Mouse (Mus musculus): ENCODE data around the gene Tia1. TPM values are rescaled to one million over a fixed set of nuclear protein-coding genes. Genes with fewer than 3 reads are reported as not detected.
A peak's percentile ranks its signal among the peaks of the same experiment; 100 is the strongest.

Gene Tia1
- polyA plus RNA-seq, 1 experiment = 323 TPM

DNA sequence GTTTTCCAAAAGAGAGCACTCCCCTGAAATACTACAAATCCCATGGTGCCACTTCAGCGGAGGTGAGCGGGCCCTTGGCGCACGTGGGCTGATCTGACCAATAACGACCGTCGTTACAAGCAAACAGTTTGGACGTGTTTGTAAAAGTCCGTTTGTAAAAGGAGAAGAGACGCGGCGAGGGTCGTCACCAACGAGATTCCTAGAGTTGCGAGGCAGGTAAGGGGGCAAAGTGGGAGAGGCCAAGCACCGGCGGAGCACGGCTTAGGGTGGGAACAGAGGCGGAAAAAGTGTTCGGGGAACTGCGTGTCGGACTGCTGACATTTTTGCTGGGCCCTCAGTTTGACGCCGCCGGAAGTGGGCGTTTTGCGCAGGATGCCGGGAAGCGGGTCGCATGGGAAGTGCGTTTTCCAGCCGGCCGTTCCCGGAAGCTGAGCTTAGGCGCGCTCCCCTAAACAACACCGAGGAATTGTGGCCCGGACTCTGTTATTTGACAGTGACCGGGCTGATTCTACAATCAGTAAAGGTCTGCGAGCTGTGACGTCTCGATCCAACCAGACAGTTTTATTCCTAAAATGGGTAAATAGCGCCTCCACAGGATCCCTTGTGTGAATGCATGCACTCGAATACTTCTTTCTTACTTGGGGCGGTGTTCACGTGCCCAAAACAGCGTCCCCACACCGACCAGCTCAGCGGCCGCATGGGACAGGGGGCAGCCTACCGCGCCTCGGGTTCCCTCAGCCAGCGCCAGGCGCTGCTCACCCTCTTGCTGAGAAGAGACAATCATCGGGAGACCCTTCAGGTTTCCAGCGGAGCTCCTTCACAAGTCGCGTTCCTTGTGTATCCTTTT is 34.5 kb downstream of the Tia1 start, which contains the start of gene C87436:
TSS of gene C87436 (plus strand) at position 103 of the 847 bp plus-strand sequence.
- Histone ChIP-seq H3K27ac (ENCODE audit: insufficient read depth, low read depth, low read length) (peak within 1 kb of the TSS; percentile 100), H3K4me1 (ENCODE audit: control insufficient read depth, insufficient read depth, low read length) (peaks cover 5% of the 10 kb centered on the region; the same call in 1 of the 2 replicates), H3K4me3 (ENCODE audit: insufficient read depth, low read depth, low read length) (peak within 1 kb of the TSS; percentile 95)
- peak; percentile 40; the same call in 1 of the 2 replicates for TF ChIP-seq CTCF (IDR thresholded peaks at IDR 0.05; ENCODE audit: insufficient read depth, low read depth, low read length)
- TF ChIP-seq POLR2A (IDR thresholded peaks at IDR 0.05; ENCODE audit: insufficient read depth, low read depth, low read length) = peak; percentile 67
- WGBS = under 1% methylated on average over 59 of the region's 59 CpGs

DNA sequence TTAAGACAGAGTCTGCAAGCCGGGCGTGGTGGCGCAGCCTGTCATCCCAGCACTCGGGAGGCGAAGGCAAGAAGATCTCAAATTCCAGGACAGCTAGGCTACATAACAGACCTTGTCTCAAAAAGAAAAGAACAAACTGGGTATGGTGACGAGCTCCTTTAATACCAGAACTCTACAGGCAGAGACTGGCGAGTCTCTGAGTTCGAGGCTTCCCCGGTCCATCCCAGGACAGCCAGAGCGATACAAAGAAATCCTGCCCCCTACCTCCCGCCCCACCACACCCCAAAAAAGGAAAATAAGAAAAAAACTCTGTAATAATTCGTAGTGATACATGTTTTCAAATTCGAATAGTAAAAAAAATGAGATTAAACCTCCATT is 35.1 kb downstream of the Tia1 start:
- WGBS = 2% methylated on average over 13 of the region's 13 CpGs
- H3K27ac ChIP-seq (ENCODE audit: insufficient read depth, low read depth, low read length) = peak overlapping the region; percentile 100; the same call in 1 of the 2 replicates
- H3K4me1 ChIP-seq (ENCODE audit: control insufficient read depth, insufficient read depth, low read length) = peaks cover 5% of the 10 kb centered on the region; the same call in 1 of the 2 replicates
- H3K4me3 ChIP-seq (ENCODE audit: insufficient read depth, low read depth, low read length) = peak overlapping the region; percentile 95
- TF ChIP-seq CTCF (IDR thresholded peaks at IDR 0.05; ENCODE audit: insufficient read depth, low read depth, low read length) (no peak), POLR2A (IDR thresholded peaks at IDR 0.05; ENCODE audit: insufficient read depth, low read depth, low read length) (no peak)

DNA sequence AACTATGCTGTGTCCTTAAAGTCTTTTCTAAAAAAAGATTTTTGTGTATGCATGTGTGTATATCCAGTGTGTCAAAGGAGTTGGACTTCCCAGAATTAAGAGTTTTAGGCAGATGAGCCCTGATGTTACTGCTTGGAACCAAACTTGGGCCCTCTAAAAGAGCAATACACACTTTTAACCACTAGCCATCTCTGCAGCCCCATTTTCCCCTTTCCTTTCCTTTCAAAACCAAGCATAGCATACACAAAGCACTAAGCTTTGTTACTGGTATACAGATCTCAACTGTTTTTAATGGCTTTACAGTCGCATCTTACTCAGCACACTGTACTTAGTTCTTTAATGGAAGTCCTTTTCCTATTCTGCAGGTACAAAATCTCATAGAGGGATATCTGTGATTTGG is 35.5 kb downstream of the Tia1 start:
- H3K4me1 ChIP-seq (ENCODE audit: control insufficient read depth, insufficient read depth, low read length) = peaks cover 5% of the 10 kb centered on the region; the same call in 1 of the 2 replicates
- no peak overlapping the region for H3K4me3 ChIP-seq (ENCODE audit: insufficient read depth, low read depth, low read length)
- H3K27ac ChIP-seq (ENCODE audit: insufficient read depth, low read depth, low read length) = no peak overlapping the region
- TF ChIP-seq CTCF (IDR thresholded peaks at IDR 0.05; ENCODE audit: insufficient read depth, low read depth, low read length) (no peak), POLR2A (IDR thresholded peaks at IDR 0.05; ENCODE audit: insufficient read depth, low read depth, low read length) (no peak)
- WGBS = 81% methylated on average over 1 of the region's 1 CpGs

DNA sequence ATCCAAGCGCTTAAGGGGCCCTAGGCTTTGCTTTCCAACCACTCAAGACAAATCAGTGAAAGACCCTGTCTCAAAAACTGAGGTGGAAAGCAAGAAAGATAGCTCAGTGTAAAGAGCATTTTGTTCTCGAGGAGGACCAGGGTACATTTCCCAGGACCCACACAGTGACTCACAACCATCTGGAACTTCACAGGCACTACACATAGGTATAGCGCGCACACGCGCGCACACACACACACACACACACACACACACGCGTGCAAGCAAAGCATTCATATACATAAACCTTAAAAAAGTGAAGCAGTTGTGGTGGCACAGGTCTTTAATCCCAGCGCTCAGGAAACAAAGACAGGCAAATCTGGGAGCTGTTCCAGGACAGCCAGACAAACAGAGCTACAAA is 37.6 kb downstream of the Tia1 start:
- no peak for TF ChIP-seq POLR2A (IDR thresholded peaks at IDR 0.05; ENCODE audit: insufficient read depth, low read depth, low read length)
- Histone ChIP-seq H3K4me3 (ENCODE audit: insufficient read depth, low read depth, low read length) (no peak overlapping the region), H3K4me1 (ENCODE audit: control insufficient read depth, insufficient read depth, low read length) (peaks cover 5% of the 10 kb centered on the region; the same call in 1 of the 2 replicates), H3K27ac (ENCODE audit: insufficient read depth, low read depth, low read length) (no peak overlapping the region)
- WGBS = 85% methylated on average over 10 of the region's 10 CpGs

DNA sequence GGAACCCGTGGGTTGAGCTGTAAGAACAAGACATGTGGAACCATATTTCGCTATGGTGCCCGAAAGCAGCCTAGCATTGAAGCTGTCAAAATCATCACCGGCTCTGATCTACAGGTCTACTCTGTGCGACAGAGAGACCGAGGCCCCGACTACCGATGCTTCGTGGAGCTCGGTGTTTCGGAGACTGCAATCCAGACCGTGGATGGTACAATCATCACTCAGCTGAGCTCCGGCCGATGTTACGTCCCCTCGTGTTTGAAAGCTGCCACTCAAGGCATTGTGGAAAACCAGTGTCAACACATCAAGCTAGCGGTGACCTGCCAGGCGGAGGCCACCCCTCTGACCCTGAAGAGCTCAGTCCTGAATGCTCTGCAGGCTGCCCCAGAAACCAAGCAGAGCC is 41.5 kb downstream of the Tia1 start:
- H3K4me3 ChIP-seq (ENCODE audit: insufficient read depth, low read depth, low read length) = no peak overlapping the region
- H3K4me1 ChIP-seq (ENCODE audit: control insufficient read depth, insufficient read depth, low read length) = no peaks in the 10 kb centered on the region
- H3K27ac ChIP-seq (ENCODE audit: insufficient read depth, low read depth, low read length) = no peak overlapping the region
- 92% methylated on average over 18 of the region's 18 CpGs for WGBS
- no peak for TF ChIP-seq CTCF (IDR thresholded peaks at IDR 0.05; ENCODE audit: insufficient read depth, low read depth, low read length)
- no peak for TF ChIP-seq POLR2A (IDR thresholded peaks at IDR 0.05; ENCODE audit: insufficient read depth, low read depth, low read length)

DNA sequence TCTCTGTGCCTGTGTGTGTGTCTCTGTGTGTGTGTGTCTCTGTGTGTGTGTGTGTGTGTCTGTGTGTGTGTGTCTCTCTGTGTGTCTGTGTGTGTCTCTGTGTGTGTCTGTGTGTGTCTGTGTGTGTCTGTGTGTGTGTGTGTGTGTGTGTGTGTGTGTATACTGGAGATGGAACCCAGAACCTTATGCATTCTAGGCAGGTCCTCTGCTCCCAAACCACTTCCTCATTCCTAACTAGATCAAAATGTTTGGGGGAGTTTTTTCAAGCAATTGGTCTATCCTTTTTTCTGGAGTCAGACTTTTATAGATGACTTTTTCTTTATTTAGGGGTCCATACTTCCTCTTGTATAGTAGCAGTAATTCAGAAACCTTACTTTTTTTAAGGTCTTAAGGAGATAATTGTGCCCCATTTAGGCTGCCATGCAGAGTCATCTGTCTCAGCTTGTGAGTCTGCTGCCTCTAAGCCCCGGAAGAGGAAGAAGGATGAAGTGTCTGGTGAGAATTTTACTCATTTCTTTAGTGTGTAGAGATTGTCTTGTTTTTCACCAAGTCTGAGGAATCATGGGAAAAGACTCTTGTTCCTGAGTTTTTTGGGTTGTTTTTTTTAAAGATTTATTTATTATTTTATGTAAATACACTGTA is 43.0 kb downstream of the Tia1 start:
- WGBS = 74% methylated on average over 1 of the region's 1 CpGs
- Histone ChIP-seq H3K4me3 (ENCODE audit: insufficient read depth, low read depth, low read length) (no peak overlapping the region), H3K4me1 (ENCODE audit: control insufficient read depth, insufficient read depth, low read length) (no peaks in the 10 kb centered on the region), H3K27ac (ENCODE audit: insufficient read depth, low read depth, low read length) (no peak overlapping the region)
- TF ChIP-seq POLR2A (IDR thresholded peaks at IDR 0.05; ENCODE audit: insufficient read depth, low read depth, low read length) (no peak), CTCF (IDR thresholded peaks at IDR 0.05; ENCODE audit: insufficient read depth, low read depth, low read length) (no peak)

DNA sequence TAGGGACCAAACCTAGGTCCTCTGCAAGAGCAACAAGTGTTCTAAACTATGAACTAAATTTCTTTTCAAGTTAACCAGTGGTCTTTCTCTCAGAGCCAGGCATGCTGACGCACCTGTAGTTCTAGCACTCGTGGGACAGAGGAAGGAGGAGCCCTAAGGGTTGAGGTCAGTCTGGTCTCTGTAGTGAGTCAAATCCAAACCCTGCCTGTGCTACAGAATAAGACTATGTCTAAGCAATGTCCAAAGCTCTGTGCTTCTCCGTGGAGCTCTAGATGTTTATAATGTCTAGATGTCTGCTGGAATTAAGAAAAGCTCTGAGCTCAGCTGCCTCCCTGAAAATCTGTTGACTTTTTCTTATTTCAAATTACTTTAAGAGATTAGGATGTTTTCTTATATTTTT is 52.7 kb downstream of the Tia1 start:
- H3K27ac ChIP-seq (ENCODE audit: insufficient read depth, low read depth, low read length) = no peak overlapping the region
- TF ChIP-seq CTCF (IDR thresholded peaks at IDR 0.05; ENCODE audit: insufficient read depth, low read depth, low read length) (no peak), POLR2A (IDR thresholded peaks at IDR 0.05; ENCODE audit: insufficient read depth, low read depth, low read length) (no peak)
- no peaks in the 10 kb centered on the region for H3K4me1 ChIP-seq (ENCODE audit: control insufficient read depth, insufficient read depth, low read length)
- WGBS = 91% methylated on average over 3 of the region's 3 CpGs
- no peak overlapping the region for H3K4me3 ChIP-seq (ENCODE audit: insufficient read depth, low read depth, low read length)

DNA sequence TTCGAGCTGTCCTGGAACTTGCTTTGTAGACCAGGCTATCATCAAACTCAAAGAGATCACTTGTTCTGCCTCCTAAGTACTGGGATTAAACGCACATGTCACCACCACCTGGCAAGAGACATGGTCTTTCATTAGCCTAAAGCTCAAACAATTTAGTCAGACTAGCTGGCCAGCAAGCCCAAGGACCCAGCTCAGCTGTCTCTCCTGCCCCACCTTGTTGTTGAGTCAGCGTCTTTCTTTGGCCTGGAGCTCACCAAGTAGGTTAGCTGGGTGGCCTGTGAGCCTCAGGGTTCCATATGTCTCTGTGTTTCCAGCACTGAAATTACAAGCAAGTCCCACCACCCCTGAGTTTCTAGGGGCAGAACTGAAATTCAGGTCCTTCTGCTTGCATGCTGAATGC is 59.1 kb downstream of the Tia1 start:
- Histone ChIP-seq H3K4me1 (ENCODE audit: control insufficient read depth, insufficient read depth, low read length) (no peaks in the 10 kb centered on the region), H3K4me3 (ENCODE audit: insufficient read depth, low read depth, low read length) (no peak overlapping the region), H3K27ac (ENCODE audit: insufficient read depth, low read depth, low read length) (no peak overlapping the region)
- no peak for TF ChIP-seq CTCF (IDR thresholded peaks at IDR 0.05; ENCODE audit: insufficient read depth, low read depth, low read length)
- WGBS = 91% methylated on average over 3 of the region's 3 CpGs

DNA sequence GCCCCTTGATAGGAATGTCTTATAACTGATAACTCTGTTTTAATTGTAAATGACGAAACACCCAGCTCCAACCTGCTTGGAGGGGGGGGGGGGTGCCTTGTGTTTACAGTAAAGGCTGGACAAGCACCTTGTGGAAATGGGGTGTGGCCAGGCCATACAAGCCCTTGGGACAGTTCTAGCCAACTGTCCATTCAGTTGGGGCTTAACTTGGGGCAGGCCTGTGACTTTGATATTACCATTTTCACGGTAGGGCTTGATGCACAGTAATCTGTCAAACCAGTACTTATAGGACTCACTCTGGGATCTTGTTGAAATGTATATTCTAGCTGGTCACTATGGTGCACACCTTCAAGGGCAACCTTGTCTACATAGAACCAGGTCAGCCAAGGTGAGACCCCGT is 67.3 kb downstream of the Tia1 start:
- Histone ChIP-seq H3K4me1 (ENCODE audit: control insufficient read depth, insufficient read depth, low read length) (peaks cover 8% of the 10 kb centered on the region), H3K27ac (ENCODE audit: insufficient read depth, low read depth, low read length) (no peak overlapping the region), H3K4me3 (ENCODE audit: insufficient read depth, low read depth, low read length) (no peak overlapping the region)
- 90% methylated on average over 3 of the region's 3 CpGs for WGBS
- TF ChIP-seq POLR2A (IDR thresholded peaks at IDR 0.05; ENCODE audit: insufficient read depth, low read depth, low read length) = no peak
- TF ChIP-seq CTCF (IDR thresholded peaks at IDR 0.05; ENCODE audit: insufficient read depth, low read depth, low read length) = no peak

Data from olfactory bulb, adult 2 months (tissue).